Mouse (Mus musculus): ENCODE measurements at regions not wholly inside any gene's neighbourhood (a gene's known extent, or its start where the extent isn't known, plus 50 kb on each side); places are given as distances from the start of the nearest gene placed in this dataset.
A peak's percentile ranks its signal among the peaks of the same experiment; 100 is the strongest.

- DNase-seq (ENCODE audit: low read depth, low spot score), result no peak
Observed at GRCm38 (mm10) chr3:33902431-33902830, 58.3 kb upstream of the Ccdc39 start.

GRCm38 (mm10) chr3:33903326-33903725, 59.2 kb upstream of the Ccdc39 start:
- no peak for DNase-seq (ENCODE audit: low read depth, low spot score)

- no peak for DNase-seq (ENCODE audit: low read depth, low spot score)
Observed at GRCm38 (mm10) chr3:33903816-33904215, 59.7 kb upstream of the Ccdc39 start.

- no peak for DNase-seq (ENCODE audit: low read depth, low spot score)
Observed at GRCm38 (mm10) chr3:33904854-33905678, 61.0 kb upstream of the Ccdc39 start.

GRCm38 (mm10) chr3:33905679-33906007, 61.5 kb upstream of the Ccdc39 start:
- no peak for DNase-seq (ENCODE audit: low read depth, low spot score)

GRCm38 (mm10) chr3:33907061-33907460, 63.0 kb upstream of the Ccdc39 start:
- no peak for DNase-seq (ENCODE audit: low read depth, low spot score)

GRCm38 (mm10) chr3:33911559-33911958, 67.4 kb upstream of the Ccdc39 start:
- DNase-seq (ENCODE audit: low read depth, low spot score), result no peak

GRCm38 (mm10) chr3:33913470-33913869, 69.4 kb upstream of the Ccdc39 start:
- DNase-seq (ENCODE audit: low read depth, low spot score), result no peak

- DNase-seq (ENCODE audit: low read depth, low spot score), result peak; percentile 39
Observed at GRCm38 (mm10) chr3:33914386-33914785, 70.3 kb upstream of the Ccdc39 start.

GRCm38 (mm10) chr3:33915777-33916176, 71.7 kb upstream of the Ccdc39 start:
- no peak for DNase-seq (ENCODE audit: low read depth, low spot score)

GRCm38 (mm10) chr3:33916318-33916717, 72.2 kb upstream of the Ccdc39 start:
- peak; percentile 20 for DNase-seq (ENCODE audit: low read depth, low spot score)

GRCm38 (mm10) chr3:33916818-33917217, 72.7 kb upstream of the Ccdc39 start:
- no peak for DNase-seq (ENCODE audit: low read depth, low spot score)

GRCm38 (mm10) chr3:33918785-33919184, 74.7 kb upstream of the Ccdc39 start:
- peak; percentile 58 for DNase-seq (ENCODE audit: low read depth, low spot score)

GRCm38 (mm10) chr3:33925072-33925471, 81.0 kb upstream of the Ccdc39 start:
- DNase-seq (ENCODE audit: low read depth, low spot score), result peak; percentile 24

- DNase-seq (ENCODE audit: low read depth, low spot score), result no peak
Observed at GRCm38 (mm10) chr3:33955064-33955463, 64.7 kb upstream of the Fxr1 start.

GRCm38 (mm10) chr3:33955854-33956624, 63.7 kb upstream of the Fxr1 start:
- DNase-seq (ENCODE audit: low read depth, low spot score), result peak; percentile 54

- DNase-seq (ENCODE audit: low read depth, low spot score), result no peak
Observed at GRCm38 (mm10) chr3:33956625-33957023, 63.1 kb upstream of the Fxr1 start.

- no peak for DNase-seq (ENCODE audit: low read depth, low spot score)
Observed at GRCm38 (mm10) chr3:33957676-33958075, 62.1 kb upstream of the Fxr1 start.

- no peak for DNase-seq (ENCODE audit: low read depth, low spot score)
Observed at GRCm38 (mm10) chr3:33958216-33958615, 61.5 kb upstream of the Fxr1 start.

GRCm38 (mm10) chr3:33960211-33960610, 59.5 kb upstream of the Fxr1 start:
- no peak for DNase-seq (ENCODE audit: low read depth, low spot score)

GRCm38 (mm10) chr3:33962938-33963337, 56.8 kb upstream of the Fxr1 start:
- no peak for DNase-seq (ENCODE audit: low read depth, low spot score)

GRCm38 (mm10) chr3:33967184-33967583, 52.6 kb upstream of the Fxr1 start:
- no peak for DNase-seq (ENCODE audit: low read depth, low spot score)

All from WW6 (cell line).